Mouse (Mus musculus) limb, embryonic 14.5 days (tissue): ENCODE measurements around the gene Vps35l. TPM values are rescaled to one million over a fixed set of nuclear protein-coding genes. Genes with fewer than 3 reads are reported as not detected.

Experiments
- ATAC-seq: fragments of 200-750 bp; cut with Nextera tagmentation; 2 replicates; pipeline ENCODE4 v1.8.0; 2017; ENCODE audit warnings: low read depth, moderate number of reproducible peaks, moderate TSS enrichment; ENCODE audit not compliant: low FRiP score
- DNase-seq: peaks from one replicate; pipeline ENCODE4 v3.0.0-alpha.2; 2015; ENCODE audit warnings: low spot score
- H3K27ac ChIP-seq: fragments of 300-500 bp; sonication (generic); replicated peaks from 2 replicates; pipeline ENCODE4 v1.5.1; 2014; ENCODE audit warnings: low read depth, mild to moderate bottlenecking, low read length, moderate library complexity, mixed read lengths
- H3K27me3 ChIP-seq: fragments of 300-500 bp; sonication (generic); 2 replicates; pipeline ENCODE4 v1.6.1; 2014; ENCODE audit warnings: low read length, mixed read lengths; ENCODE audit not compliant: control insufficient read depth, insufficient read depth
- H3K36me3 ChIP-seq: fragments of 300-500 bp; sonication (generic); 2 replicates; pipeline ENCODE4 v1.6.1; 2014; ENCODE audit warnings: mild to moderate bottlenecking, low read length, moderate library complexity, mixed read lengths; ENCODE audit not compliant: control insufficient read depth, insufficient read depth
- H3K4me1 ChIP-seq: fragments of 300-500 bp; sonication (generic); 2 replicates; pipeline ENCODE4 v1.6.1; 2014; ENCODE audit warnings: antibody characterized with exemption, low read length, mixed read lengths; ENCODE audit not compliant: control insufficient read depth, insufficient read depth
- H3K4me2 ChIP-seq: fragments of 300-500 bp; sonication (generic); replicated peaks from 2 replicates; pipeline ENCODE4 v1.6.1; 2014; ENCODE audit warnings: low read depth, mild to moderate bottlenecking, low read length, moderate library complexity; ENCODE audit not compliant: severe bottlenecking
- H3K4me3 ChIP-seq: fragments of 300-500 bp; sonication (generic); replicated peaks from 2 replicates; pipeline ENCODE4 v1.5.1; 2014; ENCODE audit warnings: low read length
- H3K9ac ChIP-seq: fragments of 300-500 bp; sonication (generic); 2 replicates; pipeline ENCODE4 v1.6.1; 2014; ENCODE audit warnings: mild to moderate bottlenecking, low read depth, low read length, moderate library complexity; ENCODE audit not compliant: severe bottlenecking
- H3K9me3 ChIP-seq: fragments of 300-500 bp; sonication (generic); 2 replicates; pipeline ENCODE4 v1.6.1; 2016; ENCODE audit warnings: low read length; ENCODE audit not compliant: control insufficient read depth
- POLR2A ChIP-seq: fragments of 200-500 bp; IDR thresholded peaks from 2 replicates; pipeline ENCODE4 v1.8.0; 2012; ENCODE audit warnings: inconsistent platforms, mild to moderate bottlenecking, moderate library complexity, borderline replicate concordance; ENCODE audit not compliant: insufficient read depth, insufficient read length; ENCODE audit errors: extremely low read depth
- WGBS: fragments of 180-500 bp; shearing (Covaris S2); extraction: QIAGEN DNeasy Blood & Tissue Kit; methylation state at CpG from one replicate; pipeline ENCODE4 v1.1.7; 2014; 5-methylcytosine and 5-hydroxymethylcytosine counted together
- polyA plus RNA-seq, 2 experiments: library from polyadenylated mRNA; depleted of rRNA in 1 of 2; stranded (reverse) in 1 of 2; unstranded in 1 of 2; fragments of >200 nt; fragmentation: Nextera tagmentation in 1 of 2; extraction: Ambion mirVana in 1 of 2; gene quantifications; 2 replicates each; pipeline versions ENCODE4 v1.2.1 to v1.2.3; 2012 to 2014

Vps35l gene
- polyA plus RNA-seq, 2 experiments: 48.8 to 67.1 TPM

DNA sequence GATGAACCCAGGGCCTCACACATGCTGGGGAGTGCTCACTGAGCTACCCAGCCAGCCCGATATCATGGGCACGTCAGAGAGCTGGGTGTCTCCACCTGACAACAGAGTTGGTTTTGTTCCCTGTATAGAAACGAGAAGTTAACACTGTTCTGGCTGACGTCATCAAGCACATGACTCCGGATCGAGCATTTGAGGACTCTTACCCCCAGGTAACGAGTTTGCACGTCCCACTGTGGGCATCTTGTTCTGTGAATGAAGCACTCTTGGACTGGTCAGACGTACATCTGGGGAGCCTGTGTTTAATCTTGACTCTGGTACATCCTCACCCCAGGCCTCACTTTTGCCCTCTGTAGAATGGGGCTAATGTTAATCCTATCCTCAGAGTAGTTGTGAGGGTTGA lies 56.8 kb downstream of the Vps35l start:
- no peak for TF ChIP-seq POLR2A
- Histone ChIP-seq H3K9me3 (no peaks in the 10 kb centered on the region), H3K4me1 (no peaks in the 10 kb centered on the region), H3K36me3 (peaks cover 60% of the 10 kb centered on the region), H3K27ac (no peak overlapping the region), H3K4me3 (no peak overlapping the region), H3K27me3 (no peaks in the 10 kb centered on the region), H3K9ac (no peak overlapping the region), H3K4me2 (no peak overlapping the region)
- 89% methylated on average over 9 of the region's 9 CpGs for WGBS
- ATAC-seq: no peak
- no peak for DNase-seq

DNA sequence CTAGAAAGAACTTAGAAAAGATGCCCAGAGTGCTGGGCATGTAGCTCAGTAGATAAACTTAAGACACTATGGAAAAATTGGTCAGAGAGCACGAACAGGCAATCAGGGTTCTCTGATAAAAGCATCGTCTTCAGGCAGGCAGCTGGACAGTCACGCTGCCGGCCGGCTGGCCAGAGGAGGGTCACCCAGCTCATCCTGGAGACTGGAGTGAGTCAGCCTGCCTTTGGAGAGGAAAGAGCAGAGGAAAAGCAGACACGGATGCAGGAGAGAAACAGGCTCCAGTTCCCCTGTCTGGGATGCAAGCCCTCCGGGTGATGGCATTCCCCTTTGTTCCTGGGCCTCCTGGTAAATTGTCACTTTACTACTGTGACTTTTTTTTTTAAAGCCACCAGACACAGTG lies 57.6 kb downstream of the Vps35l start:
- no peak for TF ChIP-seq POLR2A
- peaks cover 62% of the 10 kb centered on the region for H3K36me3 ChIP-seq
- no peaks in the 10 kb centered on the region for H3K4me1 ChIP-seq
- H3K27ac ChIP-seq: no peak overlapping the region
- no peak overlapping the region for H3K4me2 ChIP-seq
- H3K4me3 ChIP-seq: no peak overlapping the region
- no peak for ATAC-seq
- H3K9ac ChIP-seq: no peak overlapping the region
- no peaks in the 10 kb centered on the region for H3K27me3 ChIP-seq
- no peaks in the 10 kb centered on the region for H3K9me3 ChIP-seq
- WGBS: 87% methylated on average over 7 of the region's 7 CpGs
- DNase-seq: no peak

DNA sequence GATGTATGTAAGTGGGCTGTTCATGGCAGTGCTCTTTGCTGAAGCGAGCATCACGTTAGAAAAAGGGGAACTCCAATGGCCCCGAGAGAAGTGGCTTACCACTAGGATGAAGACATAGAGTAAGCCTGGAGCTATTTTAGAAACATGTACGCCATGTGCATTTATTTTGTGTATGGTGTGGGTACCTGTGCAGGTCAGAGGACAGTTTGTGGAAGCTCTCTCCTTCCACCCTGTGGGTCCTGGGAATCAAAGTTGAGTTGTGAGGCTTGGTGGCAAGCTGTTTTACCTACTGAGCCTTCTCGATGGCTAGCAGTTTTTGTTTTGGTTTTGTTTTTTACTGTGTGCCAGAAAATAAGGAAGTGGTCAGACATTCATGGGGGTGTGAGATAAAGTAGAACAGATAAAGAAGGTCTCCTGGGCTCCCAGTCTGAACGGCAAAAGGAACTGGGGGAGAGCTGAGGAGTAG lies 58.1 kb downstream of the Vps35l start:
- H3K4me2 ChIP-seq: no peak overlapping the region
- ATAC-seq: no peak

DNA sequence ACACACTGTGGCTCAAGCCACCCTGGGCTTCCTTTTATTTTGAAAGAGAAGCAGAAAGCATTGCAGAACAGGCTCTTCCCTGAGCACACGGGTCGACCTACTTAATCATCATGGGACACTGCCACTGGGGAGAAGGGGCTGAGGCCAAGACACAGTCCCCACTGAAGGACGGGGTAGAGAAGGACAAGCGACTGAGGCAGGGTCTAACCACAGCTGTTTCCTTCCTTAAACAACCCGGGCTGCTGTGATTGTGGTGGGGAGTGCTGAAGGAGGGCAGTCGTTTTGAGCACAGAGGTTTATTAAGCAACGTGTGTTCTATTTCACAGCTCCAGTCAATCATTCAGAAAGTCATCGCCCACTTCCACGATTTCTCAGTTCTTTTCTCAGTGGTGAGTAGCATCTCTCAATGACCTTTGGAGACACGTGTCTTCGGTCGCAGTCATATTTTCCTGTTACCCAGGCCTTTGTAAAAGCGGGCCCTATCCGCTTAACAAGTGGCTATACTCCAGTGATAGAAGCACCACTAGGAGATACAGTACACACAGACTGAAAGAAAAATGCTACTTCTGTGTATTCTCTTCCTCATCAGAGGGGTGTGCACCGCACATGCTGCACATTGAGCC lies 60.2 kb downstream of the Vps35l start:
- Histone ChIP-seq H3K9ac (no peak overlapping the region), H3K4me3 (no peak overlapping the region), H3K4me2 (no peak overlapping the region), H3K27me3 (no peaks in the 10 kb centered on the region), H3K36me3 (peaks cover 55% of the 10 kb centered on the region), H3K27ac (no peak overlapping the region), H3K4me1 (no peaks in the 10 kb centered on the region), H3K9me3 (no peaks in the 10 kb centered on the region)
- WGBS: 91% methylated on average over 15 of the region's 15 CpGs
- DNase-seq (no peak), ATAC-seq (no peak)
- no peak for TF ChIP-seq POLR2A

More for the DNA sequence above, 58.1 kb downstream of the Vps35l start:
- peaks cover 61% of the 10 kb centered on the region for H3K36me3 ChIP-seq
- H3K9ac ChIP-seq: no peak overlapping the region
- H3K27me3 ChIP-seq: no peaks in the 10 kb centered on the region
- no peak for TF ChIP-seq POLR2A
- WGBS: 88% methylated on average over 6 of the region's 6 CpGs
- no peak for DNase-seq
- H3K4me1 ChIP-seq: no peaks in the 10 kb centered on the region
- no peak overlapping the region for H3K4me3 ChIP-seq
- H3K27ac ChIP-seq: no peak overlapping the region
- H3K9me3 ChIP-seq: no peaks in the 10 kb centered on the region

DNA sequence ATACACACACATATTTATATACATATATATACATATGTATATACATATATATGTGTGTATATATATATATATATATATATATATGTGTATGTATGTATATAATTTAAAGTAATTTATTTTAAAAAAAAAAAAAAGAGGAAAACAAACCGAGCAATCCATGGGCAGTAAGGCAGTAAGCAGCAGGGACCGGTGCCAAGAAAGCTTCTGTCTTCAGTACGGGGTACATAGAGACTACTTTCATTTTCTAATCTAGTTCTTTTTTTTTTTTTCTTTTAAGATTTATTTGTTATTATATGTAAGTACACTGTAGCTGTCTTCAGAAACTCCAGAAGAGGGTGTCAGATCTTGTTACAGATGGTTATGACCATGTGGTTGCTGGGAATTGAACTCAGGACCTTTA lies 61.8 kb downstream of the Vps35l start:
- ATAC-seq (no peak), DNase-seq (no peak)
- WGBS: 92% methylated on average over 3 of the region's 3 CpGs
- Histone ChIP-seq H3K36me3 (peaks cover 47% of the 10 kb centered on the region), H3K27me3 (no peaks in the 10 kb centered on the region), H3K4me3 (no peak overlapping the region), H3K4me2 (no peak overlapping the region), H3K27ac (no peak overlapping the region), H3K9me3 (no peaks in the 10 kb centered on the region), H3K4me1 (no peaks in the 10 kb centered on the region), H3K9ac (no peak overlapping the region)
- no peak for TF ChIP-seq POLR2A

DNA sequence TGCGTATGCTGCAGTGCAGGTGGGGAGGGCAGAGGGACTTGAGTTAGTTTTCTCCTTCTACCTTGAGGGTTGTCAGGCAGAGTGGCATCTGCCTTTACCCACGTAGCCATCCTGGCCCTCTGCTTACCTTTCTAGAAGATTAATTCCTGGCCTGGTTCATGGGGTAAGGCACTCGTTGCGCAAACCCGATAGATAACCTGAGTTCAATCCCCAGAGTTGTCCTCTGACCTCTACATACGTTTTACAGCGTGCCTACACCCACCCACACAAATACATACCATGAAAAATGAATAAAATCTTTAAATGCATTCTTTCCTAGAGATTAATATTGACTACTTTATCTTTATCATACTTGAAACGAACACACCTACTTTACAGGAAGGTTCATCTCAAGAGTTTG lies 63.4 kb downstream of the Vps35l start:
- 93% methylated on average over 8 of the region's 8 CpGs for WGBS
- TF ChIP-seq POLR2A: no peak
- H3K36me3 ChIP-seq: peaks cover 48% of the 10 kb centered on the region

More for the DNA sequence above, 63.4 kb downstream of the Vps35l start:
- Histone ChIP-seq H3K9ac (no peak overlapping the region), H3K4me1 (no peaks in the 10 kb centered on the region), H3K9me3 (no peaks in the 10 kb centered on the region), H3K27me3 (no peaks in the 10 kb centered on the region), H3K4me2 (no peak overlapping the region), H3K4me3 (no peak overlapping the region), H3K27ac (no peak overlapping the region)
- ATAC-seq (no peak), DNase-seq (no peak)
